Mouse (Mus musculus) stomach, postnatal 0 days (tissue): ENCODE data around the gene Ankdd1b.

Source experiments
- CTCF ChIP-seq: IDR thresholded peaks from 2 replicates; pipeline ENCODE4 v1.5.1; 2016; ENCODE audit warnings: antibody characterized with exemption, low read depth, mild to moderate bottlenecking, moderate library complexity
- EP300 ChIP-seq: optimal IDR thresholded peaks from 2 replicates; pipeline ENCODE3; 2016; ENCODE audit warnings: antibody characterized with exemption

- TF ChIP-seq CTCF = no peak
- TF ChIP-seq EP300 = no peak
Measured at GRCm38 (mm10) chr13:96470556-96470955, 442 bp downstream of the Ankdd1b start.
